Mouse (Mus musculus): Measurements from ENCODE around the gene Cstf1. TPM values are rescaled to one million over a fixed set of nuclear protein-coding genes. Genes with fewer than 3 reads are reported as not detected.

The Cstf1 gene
- polyA plus RNA-seq, 1 experiment: 0.76 TPM

- Histone ChIP-seq H3K4me3 (replicated peaks) (no peak overlapping the region), H3K9me3 (ENCODE audit: control insufficient read depth, low read length) (no peaks in the 10 kb centered on the region), H3K4me1 (ENCODE audit: control insufficient read depth) (no peaks in the 10 kb centered on the region), H3K36me3 (ENCODE audit: control insufficient read depth) (no peaks in the 10 kb centered on the region), H3K27me3 (ENCODE audit: control insufficient read depth) (no peaks in the 10 kb centered on the region)
- TF ChIP-seq GATA1 (IDR thresholded peaks at IDR 0.05; ENCODE audit: low read length): no peak
- TF ChIP-seq TAL1 (IDR thresholded peaks at IDR 0.05; ENCODE audit: low read length): no peak
Observed at GRCm38 (mm10) chr2:172418208-172418607, 47.7 kb downstream of the Cstf1 start.

- H3K4me1 ChIP-seq (ENCODE audit: control insufficient read depth): no peaks in the 10 kb centered on the region
- no peak for TF ChIP-seq GATA1 (IDR thresholded peaks at IDR 0.05; ENCODE audit: low read length)
- no peak for TF ChIP-seq TAL1 (IDR thresholded peaks at IDR 0.05; ENCODE audit: low read length)
- no peaks in the 10 kb centered on the region for H3K36me3 ChIP-seq (ENCODE audit: control insufficient read depth)
- H3K27me3 ChIP-seq (ENCODE audit: control insufficient read depth): no peaks in the 10 kb centered on the region
- no peak overlapping the region for H3K4me3 ChIP-seq (replicated peaks)
- no peaks in the 10 kb centered on the region for H3K9me3 ChIP-seq (ENCODE audit: control insufficient read depth, low read length)
Observed at GRCm38 (mm10) chr2:172430609-172431008, 60.1 kb downstream of the Cstf1 start.

Other genes starting within 250 kb of the Cstf1 start
- gene Mc3r, start 122.2 kb upstream of the Cstf1 start, polyA plus RNA-seq (2012): not detected in 2 replicates
- gene Fam210b, start 25.1 kb upstream of the Cstf1 start, polyA plus RNA-seq (2012): 35.0 and 48.5 TPM in 2 replicates
- gene Aurka, start 146 bp upstream of the Cstf1 start, polyA plus RNA-seq (2012): 5.1 and 10.9 TPM in 2 replicates
- gene Cass4, start 23.1 kb downstream of the Cstf1 start, polyA plus RNA-seq (2012): not detected in 2 replicates
- gene Rtf2, start 69.9 kb downstream of the Cstf1 start, polyA plus RNA-seq (2012): 3.9 and 4.2 TPM in 2 replicates
- gene Gcnt7, start 87.9 kb downstream of the Cstf1 start, polyA plus RNA-seq (2012): not detected in 2 replicates
- gene Fam209, start 101.8 kb downstream of the Cstf1 start, polyA plus RNA-seq (2012): not detected in 2 replicates
- gene Tfap2c, start 178.9 kb downstream of the Cstf1 start, polyA plus RNA-seq (2012): not detected in 2 replicates

Measured in erythroblast, embryonic 14.5 days (primary cell).